Mouse (Mus musculus): ENCODE measurements around the gene Gpr173.

Gene Gpr173

GRCm38 (mm10) chrX:152306224-152306623, 62.3 kb downstream of the Gpr173 start:
- DNase-seq (ENCODE audit: low spot score in 2 of 2) = no peak

Data from frontal cortex, postnatal 14 days (tissue).